Mouse (Mus musculus): Measurements from ENCODE around the gene Mtor.
A peak's percentile ranks its signal among the peaks of the same experiment; 100 is the strongest.

The Mtor gene

GRCm38 (mm10) chr4:148593996-148594395 lies 145.6 kb downstream of the Mtor start:
- no peak for DNase-seq (ENCODE audit: low spot score in 2 of 2)

GRCm38 (mm10) chr4:148595916-148596315 lies 147.5 kb downstream of the Mtor start:
- DNase-seq (ENCODE audit: low spot score in 2 of 2), result no peak

DNA sequence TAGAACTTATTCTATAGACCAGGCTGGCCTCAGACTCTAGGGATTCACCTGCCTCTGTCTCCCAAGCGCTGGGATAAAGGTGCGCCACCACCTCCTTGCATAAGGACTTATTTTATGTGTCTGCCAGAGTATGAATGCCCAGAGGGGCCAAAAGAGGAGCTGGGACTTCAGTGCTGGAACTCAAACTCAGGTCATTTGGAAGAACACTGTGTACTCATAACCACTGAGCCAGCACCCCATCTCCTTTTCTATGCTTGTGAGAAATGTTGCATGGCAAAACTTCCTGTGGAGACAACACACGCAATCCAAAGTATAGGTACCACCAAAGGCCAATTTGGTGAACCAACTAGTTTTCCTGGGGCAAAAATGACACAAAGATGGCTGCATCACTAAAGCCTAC lies 148.3 kb downstream of the Mtor start:
- DNase-seq (ENCODE audit: low spot score in 2 of 2), result no peak

GRCm38 (mm10) chr4:148598826-148599225 lies 150.4 kb downstream of the Mtor start:
- DNase-seq (ENCODE audit: low spot score in 2 of 2), result no peak

DNA sequence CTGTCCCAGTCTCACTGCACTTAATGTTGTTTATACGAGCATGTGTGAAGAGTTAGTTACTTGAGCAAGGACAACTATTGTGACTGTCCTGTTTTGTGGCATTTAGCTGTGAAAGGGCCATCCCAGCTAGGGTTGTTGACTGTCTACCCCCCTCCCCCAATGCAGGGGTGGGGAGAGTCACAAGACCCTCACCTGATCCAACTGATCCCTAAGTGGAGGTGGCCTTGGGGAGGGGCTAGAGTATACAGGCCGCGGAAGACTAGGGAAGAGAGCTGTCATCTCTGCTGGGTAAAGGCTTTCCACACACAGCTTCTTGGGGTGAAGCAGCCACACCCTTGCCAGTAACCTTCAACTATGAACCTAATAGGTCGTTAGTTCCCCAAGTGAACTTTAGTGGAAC lies 151.9 kb downstream of the Mtor start:
- no peak for DNase-seq (ENCODE audit: low spot score in 2 of 2)

DNA sequence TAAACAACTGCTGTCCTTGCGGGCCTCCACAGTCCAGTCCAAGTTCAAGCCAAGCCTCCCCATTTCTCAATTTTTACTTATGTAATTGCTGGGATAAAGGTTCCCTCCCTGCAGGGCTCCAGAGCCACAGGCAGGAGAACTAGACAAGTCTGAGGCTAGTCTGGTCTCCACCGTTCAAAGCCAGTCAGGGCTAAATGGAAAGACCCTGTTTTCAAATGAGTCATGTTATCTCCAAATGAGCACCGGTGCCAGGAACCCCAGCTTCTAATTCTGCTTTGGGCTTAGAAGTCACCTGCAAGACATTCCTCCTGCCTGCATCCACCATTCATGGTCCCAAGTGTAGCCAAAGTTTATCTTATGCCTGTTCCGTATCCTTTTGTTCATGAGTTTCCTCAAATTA lies 153.5 kb downstream of the Mtor start:
- DNase-seq (ENCODE audit: low spot score in 2 of 2), result no peak

- no peak for DNase-seq (ENCODE audit: low spot score in 2 of 2)
These were observed 154.1 kb downstream of the Mtor start, which contains the start of gene Masp2 for GRCm38 (mm10) chr4:148602357-148603120. Gene Masp2, plus strand, starts transcription at chr4:148602554.

- no peak for DNase-seq (ENCODE audit: low spot score in 2 of 2)
These were observed 155.1 kb downstream of the Mtor start for GRCm38 (mm10) chr4:148603376-148604139.

- no peak for DNase-seq (ENCODE audit: low spot score in 2 of 2)
These were observed 155.7 kb downstream of the Mtor start for GRCm38 (mm10) chr4:148604141-148604540.

DNA sequence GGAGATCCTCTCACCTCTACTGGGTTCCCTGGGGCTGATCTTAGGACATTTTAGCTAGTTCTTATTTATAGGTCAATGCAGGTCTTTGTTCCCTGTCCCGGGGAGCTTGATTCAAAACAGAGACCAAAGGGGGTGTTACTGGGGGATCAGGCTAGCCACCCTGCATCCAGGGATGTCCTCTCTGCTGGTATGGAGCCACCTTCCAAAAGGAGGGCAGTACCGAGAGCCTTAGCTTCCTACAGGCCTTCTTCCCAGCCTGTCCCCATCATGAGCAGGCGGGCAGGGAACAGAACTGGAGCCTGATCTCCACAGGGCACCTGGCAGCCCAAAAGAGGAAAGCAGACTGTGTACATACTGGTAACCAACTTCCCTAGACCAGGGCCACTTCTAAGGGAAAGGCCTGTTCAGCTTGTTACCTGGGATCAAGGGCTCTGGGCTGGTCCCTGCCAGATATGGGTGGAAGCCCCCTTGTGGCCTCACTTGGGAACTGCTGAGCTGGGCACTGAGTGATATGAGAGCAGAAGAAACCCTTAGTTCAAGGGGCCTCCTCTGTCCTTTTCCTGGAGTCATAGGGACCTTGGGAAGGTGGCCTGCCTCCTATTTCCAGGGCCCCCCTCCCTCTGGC lies 156.2 kb downstream of the Mtor start:
- DNase-seq (ENCODE audit: low spot score in 2 of 2), result peak in 1 of 2 experiments; percentile 72

Data from cerebellum, postnatal 4 days (tissue).